Mouse (Mus musculus) spleen, postnatal 0 days (tissue): ENCODE results near the gene Dlx6. TPM values are rescaled to one million over a fixed set of nuclear protein-coding genes. Genes with fewer than 3 reads are reported as not detected.

Source experiments
- polyA plus RNA-seq: library from polyadenylated mRNA; unstranded; fragments of >200 nt; fragmentation: Nextera tagmentation; extraction: Ambion mirVana; gene quantifications from 2 replicates; pipeline ENCODE4 v1.2.1, GENCODE M21; 2015

Gene Dlx6
- not detected in 2 replicates for polyA plus RNA-seq

DNA sequence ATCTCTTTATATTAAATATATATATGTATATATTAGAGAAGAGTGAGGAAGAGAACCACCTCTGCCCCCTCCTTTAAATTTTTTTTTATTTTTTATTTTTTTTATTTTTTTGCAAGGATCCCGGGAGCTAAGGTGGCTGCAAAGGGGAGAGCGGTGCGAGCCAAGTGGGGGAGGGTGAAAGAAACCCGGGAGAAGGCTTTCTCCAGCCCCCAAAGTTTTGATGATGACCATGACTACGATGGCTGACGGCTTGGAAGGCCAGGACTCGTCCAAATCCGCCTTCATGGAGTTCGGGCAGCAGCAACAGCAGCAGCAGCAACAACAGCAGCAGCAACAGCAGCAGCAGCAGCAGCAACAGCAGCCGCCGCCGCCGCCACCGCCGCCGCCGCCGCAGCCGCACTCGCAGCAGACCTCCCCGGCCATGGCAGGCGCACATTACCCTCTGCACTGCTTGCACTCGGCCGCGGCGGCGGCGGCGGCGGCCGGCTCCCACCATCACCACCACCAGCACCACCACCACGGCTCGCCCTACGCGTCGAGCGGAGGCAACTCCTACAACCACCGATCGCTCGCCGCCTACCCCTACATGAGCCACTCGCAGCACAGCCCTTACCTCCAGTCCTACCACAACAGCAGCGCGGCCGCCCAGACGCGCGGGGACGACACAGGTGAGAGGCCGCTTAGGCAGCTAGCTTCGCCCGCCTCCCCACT lies at the start of gene Dlx6:
TSS of gene Dlx6 (plus strand) at position 175 of the 711 bp plus-strand sequence.

DNA sequence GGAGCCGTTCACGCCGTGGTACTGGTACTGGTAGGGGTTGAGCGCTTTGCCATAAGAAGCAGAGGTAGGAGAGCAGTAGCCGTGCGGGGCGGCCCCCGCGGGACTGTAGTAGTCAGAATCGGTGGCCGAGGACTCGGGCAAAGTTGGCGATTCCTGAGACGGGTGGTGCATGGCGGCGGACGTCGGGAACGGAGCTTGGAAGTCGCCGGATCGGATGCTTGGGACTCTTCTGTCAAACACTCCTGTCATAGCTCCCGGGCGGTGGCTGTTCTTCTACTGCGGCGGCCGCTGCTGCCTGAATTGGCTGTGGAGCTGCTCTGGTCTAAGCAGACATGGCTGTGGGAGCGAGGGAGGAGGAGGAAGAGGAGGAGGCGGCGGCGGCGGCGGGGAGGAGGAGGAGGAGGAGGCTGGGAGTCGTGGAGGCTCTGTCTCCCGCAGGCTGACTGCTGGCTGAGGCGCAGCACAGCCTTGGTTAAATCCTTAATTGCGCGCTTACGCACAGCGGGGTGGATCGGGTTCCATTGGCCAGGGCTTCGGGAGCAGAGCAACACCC lies 18.6 kb downstream of the Dlx6 start, which contains the start of gene Dlx5:
TSS of gene Dlx5 (minus strand) at position 448 of the 553 bp plus-strand sequence.

Other genes starting within 250 kb of the Dlx6 start
- gene Dlx5, start 18.8 kb downstream of the Dlx6 start, polyA plus RNA-seq: not detected in 2 replicates
- 2.7 and 2.8 TPM in 2 replicates for gene Sdhaf3, start 92.7 kb downstream of the Dlx6 start, polyA plus RNA-seq